Mouse (Mus musculus) MEL (cell line): Measurements from ENCODE around the gene Lbx1. TPM values are rescaled to one million over a fixed set of nuclear protein-coding genes. Genes with fewer than 3 reads are reported as not detected.

Experiments
- DNase-seq: peaks from one replicate; pipeline ENCODE4 v3.0.0; 2011; ENCODE audit warnings: low read depth, low spot score
- H3K27ac ChIP-seq: 2 replicates; pipeline ENCODE4 v1.5.1; 2012; ENCODE audit warnings: low read depth, mild to moderate bottlenecking, control low read depth, low read length, moderate library complexity; ENCODE audit not compliant: control insufficient read depth
- H3K27me3 ChIP-seq, 2 experiments: fragments of 150-350 bp in 1 of 2; sonication (generic) in 1 of 2; 2 replicates each; pipeline ENCODE4 v1.6.1; 2012; ENCODE audit warnings: low read length in 2 of 2, mild to moderate bottlenecking in 2 of 2, improper control_type of control experiment in 1 of 2, moderate library complexity in 1 of 2; ENCODE audit not compliant: insufficient read depth in 2 of 2, control insufficient read depth in 1 of 2
- H3K36me3 ChIP-seq, 2 experiments: 2 replicates each; pipeline ENCODE4 v1.6.1; 2012 to 2014; ENCODE audit warnings: low read length in 2 of 2, improper control_type of control experiment in 1 of 2, inconsistent platforms in 1 of 2, mild to moderate bottlenecking in 1 of 2; ENCODE audit not compliant: insufficient read depth in 2 of 2, control insufficient read depth in 1 of 2
- H3K4me1 ChIP-seq, 2 experiments: fragments of 150-350 bp in 1 of 2; sonication (generic) in 1 of 2; 2 replicates each; pipeline ENCODE4 v1.6.1; 2012; ENCODE audit warnings: low read length in 2 of 2, improper control_type of control experiment in 1 of 2, mild to moderate bottlenecking in 1 of 2; ENCODE audit not compliant: insufficient read depth in 2 of 2, control insufficient read depth in 1 of 2
- H3K4me3 ChIP-seq, 2 experiments: fragments of 150-350 bp in 1 of 2; sonication (generic) in 1 of 2; 2 replicates each; pipeline ENCODE4 v1.5.1; 2012; ENCODE audit warnings: low read depth in 2 of 2, low read length in 2 of 2, mild to moderate bottlenecking in 2 of 2, moderate library complexity in 2 of 2, control low read depth in 1 of 2, improper control_type of control experiment in 1 of 2; ENCODE audit not compliant: control insufficient read depth in 1 of 2, insufficient read depth in 1 of 2
- H3K79me2 ChIP-seq: 2 replicates; pipeline ENCODE4 v1.6.1; 2012; ENCODE audit warnings: mild to moderate bottlenecking, low read length, moderate library complexity; ENCODE audit not compliant: control insufficient read depth, poor library complexity, insufficient read depth
- H3K9ac ChIP-seq: 2 replicates; pipeline ENCODE4 v1.6.1; 2012; ENCODE audit warnings: low read depth, mild to moderate bottlenecking, control low read depth, low read length, moderate library complexity; ENCODE audit not compliant: control insufficient read depth, poor library complexity, severe bottlenecking
- H3K9me3 ChIP-seq: fragments of 150-350 bp; sonication (generic); replicated peaks from 2 replicates; pipeline ENCODE4 v1.6.1; 2012; ENCODE audit warnings: mild to moderate bottlenecking, low read length, improper control_type of control experiment, moderate library complexity; ENCODE audit not compliant: insufficient read depth
- BHLHE40 ChIP-seq: IDR thresholded peaks from 2 replicates; pipeline ENCODE4 v1.6.1; 2012; ENCODE audit warnings: low read depth, mild to moderate bottlenecking, inconsistent platforms, low read length, improper control_type of control experiment, borderline replicate concordance
- CTCF ChIP-seq, 3 experiments: IDR thresholded peaks in 2 of 3; conservative IDR thresholded peaks in 1 of 3; 2 replicates each; pipeline ENCODE4 v1.5.1; 2011 to 2012; ENCODE audit warnings: low read length in 3 of 3, low read depth in 2 of 3, mild to moderate bottlenecking in 2 of 3, improper control_type of control experiment in 1 of 3, inconsistent platforms in 1 of 3, mixed read lengths in 1 of 3, moderate library complexity in 1 of 3; ENCODE audit not compliant: control insufficient read depth in 1 of 3, insufficient read depth in 1 of 3, poor library complexity in 1 of 3, severe bottlenecking in 1 of 3
- E2F4 ChIP-seq: IDR thresholded peaks from 2 replicates; pipeline ENCODE4 v1.6.1; 2011; ENCODE audit warnings: low read depth, low read length, improper control_type of control experiment, borderline replicate concordance
- JUND ChIP-seq: IDR thresholded peaks from 2 replicates; pipeline ENCODE4 v1.6.1; 2011; ENCODE audit warnings: low read depth, mild to moderate bottlenecking, improper control_type of control experiment, low read length
- KAT2A ChIP-seq: conservative IDR thresholded peaks from 2 replicates; pipeline ENCODE4 v1.6.1; 2012; ENCODE audit warnings: low read depth, low read length, improper control_type of control experiment, inconsistent platforms
- MAZ ChIP-seq: IDR thresholded peaks from 2 replicates; pipeline ENCODE4 v1.6.1; 2012; ENCODE audit warnings: low read depth, mild to moderate bottlenecking, inconsistent platforms, low read length, improper control_type of control experiment
- MEF2A ChIP-seq: IDR thresholded peaks from 2 replicates; pipeline ENCODE4 v1.6.1; 2014; ENCODE audit warnings: low read depth, mild to moderate bottlenecking, inconsistent platforms, low read length, improper control_type of control experiment; ENCODE audit not compliant: poor library complexity, insufficient replicate concordance, severe bottlenecking; ENCODE audit errors: extremely low read depth
- MXI1 ChIP-seq: IDR thresholded peaks from 2 replicates; pipeline ENCODE4 v1.6.1; 2011; ENCODE audit warnings: mild to moderate bottlenecking, low read depth, low read length, improper control_type of control experiment
- NELFE ChIP-seq: IDR thresholded peaks from 2 replicates; pipeline ENCODE4 v1.6.1; 2011; ENCODE audit warnings: low read depth, low read length, improper control_type of control experiment
- POLR2AphosphoS5 ChIP-seq: IDR thresholded peaks from 2 replicates; pipeline ENCODE4 v1.6.1; 2012; ENCODE audit warnings: low read depth, borderline replicate concordance, mild to moderate bottlenecking, inconsistent platforms, low read length, moderate library complexity, mixed read lengths
- RCOR1 ChIP-seq: IDR thresholded peaks from 2 replicates; pipeline ENCODE4 v1.6.1; 2012; ENCODE audit warnings: low read depth, mild to moderate bottlenecking, inconsistent platforms, low read length, improper control_type of control experiment
- SMC3 ChIP-seq: IDR thresholded peaks from 2 replicates; pipeline ENCODE4 v1.6.1; 2011; ENCODE audit warnings: low read depth, low read length, improper control_type of control experiment
- TAL1 ChIP-seq: IDR thresholded peaks from 2 replicates; pipeline ENCODE4 v1.6.1; 2012; ENCODE audit warnings: mild to moderate bottlenecking, inconsistent platforms, low read length, moderate library complexity, mixed read lengths
- UBTF ChIP-seq: IDR thresholded peaks from 2 replicates; pipeline ENCODE4 v1.6.1; 2012; ENCODE audit warnings: low read depth, mild to moderate bottlenecking, inconsistent platforms, low read length, improper control_type of control experiment, moderate library complexity, borderline replicate concordance; ENCODE audit not compliant: insufficient read depth
- USF1 ChIP-seq: IDR thresholded peaks from 2 replicates; pipeline ENCODE4 v1.6.1; 2014; ENCODE audit warnings: low read depth, mild to moderate bottlenecking, inconsistent platforms, low read length, improper control_type of control experiment, moderate library complexity
- ZMIZ1 ChIP-seq: IDR thresholded peaks from 2 replicates; pipeline ENCODE4 v1.6.1; 2012; ENCODE audit warnings: low read depth, mild to moderate bottlenecking, inconsistent platforms, low read length, improper control_type of control experiment, moderate library complexity
- ZNF384 ChIP-seq: IDR thresholded peaks from 2 replicates; pipeline ENCODE4 v1.6.1; 2012; ENCODE audit warnings: low read depth, mild to moderate bottlenecking, inconsistent platforms, low read length, improper control_type of control experiment
- polyA plus RNA-seq, 2 experiments: library from polyadenylated mRNA; stranded (reverse) in 1 of 2; unstranded in 1 of 2; fragments of >175 nt in 1 of 2; fragments of >200 nt in 1 of 2; gene quantifications; 2 replicates each; pipeline versions ENCODE4 v1.2.1 to v1.2.4; 2012; ENCODE audit warnings: low replicate concordance in 2 of 2, low read depth in 1 of 2; ENCODE audit not compliant: insufficient read length in 2 of 2, insufficient read depth in 1 of 2, missing spikeins in 1 of 2
- total RNA-seq: library from RNA; depleted of rRNA; stranded (reverse); fragments of 300-350 nt; gene quantifications from 2 replicates; pipeline ENCODE4 v1.2.3, GENCODE M21; 2012

The Lbx1 gene
- total and polyA plus RNA-seq, 3 experiments = not detected

DNA sequence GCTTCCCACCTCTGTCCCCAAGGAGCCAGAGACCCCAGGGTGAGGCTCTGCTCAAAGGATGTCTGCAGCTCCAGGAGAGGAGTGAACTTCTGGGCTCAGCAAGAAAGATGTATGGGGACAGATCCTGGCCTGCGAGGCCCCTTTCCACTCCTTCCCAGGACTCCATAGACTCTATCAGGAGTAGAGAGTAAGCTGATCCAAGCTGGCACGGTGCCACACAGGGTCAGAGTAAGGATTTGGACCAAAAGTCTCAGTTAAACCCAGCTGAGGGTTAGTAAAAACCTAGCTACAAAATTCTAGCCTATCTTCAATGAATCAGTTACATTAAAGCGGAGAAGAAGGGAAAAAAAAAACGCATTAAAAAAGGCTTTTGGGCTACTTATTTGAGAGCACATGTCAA lies 40.6 kb upstream of the Lbx1 start:
- H3K9me3 ChIP-seq = no peaks in the 10 kb centered on the region
- TF ChIP-seq MXI1 = no peak
- TF ChIP-seq ZNF384 = no peak
- TF ChIP-seq NELFE = no peak
- no peak for TF ChIP-seq JUND
- no peak for TF ChIP-seq TAL1
- TF ChIP-seq BHLHE40 = no peak
- TF ChIP-seq RCOR1 = no peak
- TF ChIP-seq POLR2AphosphoS5 = no peak
- no peak for TF ChIP-seq ZMIZ1
- TF ChIP-seq E2F4 = no peak
- TF ChIP-seq, all 39 proteins: peak for 0
- H3K79me2 ChIP-seq = no peaks in the 10 kb centered on the region
- no peaks in the 10 kb centered on the region for H3K36me3 ChIP-seq
- H3K27ac ChIP-seq = no peak overlapping the region
- no peaks in the 10 kb centered on the region for H3K4me1 ChIP-seq
- H3K9ac ChIP-seq = no peak overlapping the region
- H3K4me3 ChIP-seq = no peak overlapping the region
- H3K27me3 ChIP-seq = peaks cover 25 to 48% of the 10 kb centered on the region in 2 experiments
- no peak for DNase-seq

- H3K27me3 ChIP-seq = peaks cover 19 to 32% of the 10 kb centered on the region in 2 experiments
- TF ChIP-seq USF1 (no peak), KAT2A (no peak), NELFE (no peak), CTCF (IDR thresholded peaks at IDR 0.05 in 2 of 3, conservative IDR thresholded peaks at IDR 0.05 in 1 of 3; ENCODE audit: control insufficient read depth in 1 of 3, insufficient read depth in 1 of 3, low read depth in 2 of 3, low read length in 3 of 3, poor library complexity in 1 of 3, severe bottlenecking in 1 of 3) (no peak), SMC3 (no peak), UBTF (no peak), MAZ (no peak), MEF2A (no peak)
- no peak overlapping the region for H3K9ac ChIP-seq
- H3K4me1 ChIP-seq = no peaks in the 10 kb centered on the region
- H3K4me3 ChIP-seq = no peak overlapping the region
- no peaks in the 10 kb centered on the region for H3K79me2 ChIP-seq
- H3K27ac ChIP-seq = no peak overlapping the region
- no peaks in the 10 kb centered on the region for H3K36me3 ChIP-seq
- DNase-seq = no peak
- H3K9me3 ChIP-seq = no peaks in the 10 kb centered on the region
These were observed 36.4 kb upstream of the Lbx1 start for GRCm38 (mm10) chr19:45271986-45272385.
